Mouse (Mus musculus) bone marrow, adult 2 months (tissue): ENCODE measurements around the gene Gpank1. TPM values are rescaled to one million over a fixed set of nuclear protein-coding genes. Genes with fewer than 3 reads are reported as not detected.

Experiments
- H3K27ac ChIP-seq: fragments of 200-500 bp; 2 replicates; pipeline ENCODE4 v1.5.1; 2012; ENCODE audit warnings: low read depth, mild to moderate bottlenecking, control low read depth, inconsistent platforms, low read length; ENCODE audit not compliant: control insufficient read depth, poor library complexity, insufficient read depth
- H3K4me1 ChIP-seq: fragments of 200-500 bp; 2 replicates; pipeline ENCODE4 v1.6.1; 2011; ENCODE audit warnings: low read length; ENCODE audit not compliant: control insufficient read depth, insufficient read depth
- H3K4me3 ChIP-seq: fragments of 200-500 bp; replicated peaks from 2 replicates; pipeline ENCODE3; 2011; ENCODE audit warnings: mild to moderate bottlenecking, low read depth, low read length, control low read depth; ENCODE audit not compliant: control insufficient read depth
- CTCF ChIP-seq: fragments of 200-500 bp; IDR thresholded peaks from 2 replicates; pipeline ENCODE4 v1.5.1; 2011; ENCODE audit warnings: low read length, control low read depth; ENCODE audit not compliant: control insufficient read depth, insufficient read depth
- POLR2A ChIP-seq: fragments of 200-500 bp; IDR thresholded peaks from 2 replicates; pipeline ENCODE4 v1.6.1; 2011; ENCODE audit warnings: low read depth, mild to moderate bottlenecking, control low read depth, low read length, borderline replicate concordance; ENCODE audit not compliant: control insufficient read depth
- WGBS: fragments of 180-500 bp; shearing (Covaris S2); methylation state at CpG from one replicate; pipeline ENCODE4 v1.1.7; 2018; 5-methylcytosine and 5-hydroxymethylcytosine counted together
- polyA plus RNA-seq: library from polyadenylated mRNA; stranded (reverse); fragments of >200 nt; gene quantifications from 2 replicates; pipeline ENCODE4 v1.2.4, GENCODE M21; 2011; ENCODE audit warnings: low replicate concordance; ENCODE audit not compliant: missing spikeins, insufficient read depth, insufficient read length

Gpank1 gene
- polyA plus RNA-seq, 1 experiment = 39.0 TPM

DNA sequence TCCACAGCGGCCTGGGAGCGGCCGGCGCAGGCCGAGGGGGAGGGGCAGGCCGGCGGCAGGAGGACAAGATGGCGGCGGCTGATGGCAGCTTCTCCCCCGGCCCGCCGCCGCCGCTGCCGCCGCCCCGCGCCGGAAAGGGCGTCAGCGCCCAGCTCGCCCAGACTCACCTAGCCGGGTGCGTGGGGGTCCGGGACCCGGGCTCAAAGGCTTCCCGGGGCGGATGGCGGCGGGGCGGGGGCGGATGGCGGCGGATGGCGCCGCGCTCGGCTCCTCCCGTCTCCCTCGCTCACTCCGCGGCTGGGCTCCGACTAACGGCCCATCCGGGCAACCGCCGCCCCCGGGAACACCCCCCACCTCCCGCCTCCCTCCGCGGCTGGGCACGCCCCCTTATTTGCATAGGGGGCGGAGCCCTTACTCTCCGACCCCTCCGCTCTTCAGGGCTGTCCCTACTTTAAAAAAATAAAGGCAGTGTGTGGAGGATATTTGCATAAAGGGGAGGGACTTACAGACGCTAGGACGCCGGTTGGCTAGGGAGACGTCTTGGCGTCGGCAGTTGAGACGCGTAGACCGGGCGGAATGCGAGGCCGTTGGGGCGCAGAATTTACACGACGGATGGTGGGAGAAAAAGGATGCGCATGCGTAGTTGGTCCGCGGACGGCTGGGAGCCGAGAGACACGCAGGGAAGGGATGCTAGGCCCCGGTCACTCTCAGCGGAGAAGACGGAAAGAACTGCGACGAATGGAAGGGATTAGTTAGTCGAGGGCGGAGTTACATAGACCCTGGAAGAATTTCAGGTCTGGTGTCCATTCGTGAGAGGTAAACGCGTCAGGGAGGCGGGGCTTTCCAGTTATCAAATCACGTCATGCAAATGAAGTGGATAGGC lies 43.6 kb downstream of the Gpank1 start, which contains the start of gene Prrc2a:
Gene Prrc2a (minus strand): TSS at position 330 of the 883 bp plus-strand sequence.
- WGBS = under 1% methylated on average over 81 of the region's 89 CpGs
- TF ChIP-seq CTCF (peak; percentile 7; the same call in 1 of the 2 replicates), POLR2A (peak; percentile 77; the same call in 1 of the 2 replicates)
- Histone ChIP-seq H3K27ac (peak within 1 kb of the TSS; percentile 96), H3K4me1 (peaks cover 4% of the 10 kb centered on the region; the same call in 1 of the 2 replicates), H3K4me3 (peak within 1 kb of the TSS; percentile 81)

- TF ChIP-seq CTCF (no peak), POLR2A (no peak)
- Histone ChIP-seq H3K27ac (peak overlapping the region; percentile 96), H3K4me3 (peak overlapping the region; percentile 81), H3K4me1 (peaks cover 4% of the 10 kb centered on the region; the same call in 1 of the 2 replicates)
- WGBS = 21% methylated on average over 12 of the region's 12 CpGs
Measured at GRCm38 (mm10) chr17:35165451-35166155, 44.3 kb downstream of the Gpank1 start.

DNA sequence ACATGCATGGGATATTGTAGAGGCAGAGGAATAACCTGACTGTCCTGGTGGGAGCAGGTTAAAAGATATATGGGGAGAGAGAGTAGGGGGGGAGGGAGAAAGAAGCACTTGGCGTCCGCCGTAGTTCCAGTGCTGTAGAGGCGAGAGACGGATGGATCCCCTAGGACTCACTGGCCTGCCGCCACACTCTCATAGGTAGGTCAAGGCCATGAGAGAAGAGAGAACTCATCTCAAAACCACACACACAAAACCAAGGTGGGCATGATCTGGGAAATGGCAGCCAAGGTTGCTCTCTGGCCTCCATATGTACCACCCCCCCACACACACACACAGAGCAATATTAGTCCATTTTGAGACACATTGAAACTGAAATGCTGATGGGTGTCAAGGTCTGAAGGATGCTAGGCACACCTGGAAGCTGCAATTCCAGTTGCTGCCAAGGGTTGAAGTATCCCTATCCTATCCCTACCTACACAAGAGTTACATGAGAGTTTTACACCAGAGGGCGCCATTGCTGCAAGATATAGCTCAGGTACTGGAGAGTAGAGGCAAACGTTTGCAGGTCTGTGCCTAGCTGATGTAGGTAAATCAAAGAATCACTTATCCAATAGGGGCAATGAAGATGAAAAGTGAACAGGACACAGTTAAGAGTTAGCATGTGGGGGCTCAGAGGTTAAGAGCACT lies 45.2 kb downstream of the Gpank1 start:
- Histone ChIP-seq H3K27ac (no peak overlapping the region), H3K4me3 (no peak overlapping the region), H3K4me1 (peaks cover 4% of the 10 kb centered on the region; the same call in 1 of the 2 replicates)

GRCm38 (mm10) chr17:35167794-35168193 lies 46.5 kb downstream of the Gpank1 start:
- peaks cover 5% of the 10 kb centered on the region for H3K4me1 ChIP-seq
- WGBS = 73% methylated on average over 7 of the region's 7 CpGs
- TF ChIP-seq CTCF = no peak
- no peak for TF ChIP-seq POLR2A
- no peak overlapping the region for H3K27ac ChIP-seq
- no peak overlapping the region for H3K4me3 ChIP-seq

More for the DNA sequence above, 45.2 kb downstream of the Gpank1 start:
- TF ChIP-seq CTCF (peak; percentile 43; the same call in 1 of the 2 replicates), POLR2A (no peak)
- 70% methylated on average over 8 of the region's 8 CpGs for WGBS

GRCm38 (mm10) chr17:35168541-35169207 lies 47.4 kb downstream of the Gpank1 start:
- WGBS = 15% methylated on average over 4 of the region's 4 CpGs
- TF ChIP-seq POLR2A (no peak), CTCF (no peak)
- Histone ChIP-seq H3K4me3 (no peak overlapping the region), H3K27ac (no peak overlapping the region), H3K4me1 (peaks cover 5% of the 10 kb centered on the region)

DNA sequence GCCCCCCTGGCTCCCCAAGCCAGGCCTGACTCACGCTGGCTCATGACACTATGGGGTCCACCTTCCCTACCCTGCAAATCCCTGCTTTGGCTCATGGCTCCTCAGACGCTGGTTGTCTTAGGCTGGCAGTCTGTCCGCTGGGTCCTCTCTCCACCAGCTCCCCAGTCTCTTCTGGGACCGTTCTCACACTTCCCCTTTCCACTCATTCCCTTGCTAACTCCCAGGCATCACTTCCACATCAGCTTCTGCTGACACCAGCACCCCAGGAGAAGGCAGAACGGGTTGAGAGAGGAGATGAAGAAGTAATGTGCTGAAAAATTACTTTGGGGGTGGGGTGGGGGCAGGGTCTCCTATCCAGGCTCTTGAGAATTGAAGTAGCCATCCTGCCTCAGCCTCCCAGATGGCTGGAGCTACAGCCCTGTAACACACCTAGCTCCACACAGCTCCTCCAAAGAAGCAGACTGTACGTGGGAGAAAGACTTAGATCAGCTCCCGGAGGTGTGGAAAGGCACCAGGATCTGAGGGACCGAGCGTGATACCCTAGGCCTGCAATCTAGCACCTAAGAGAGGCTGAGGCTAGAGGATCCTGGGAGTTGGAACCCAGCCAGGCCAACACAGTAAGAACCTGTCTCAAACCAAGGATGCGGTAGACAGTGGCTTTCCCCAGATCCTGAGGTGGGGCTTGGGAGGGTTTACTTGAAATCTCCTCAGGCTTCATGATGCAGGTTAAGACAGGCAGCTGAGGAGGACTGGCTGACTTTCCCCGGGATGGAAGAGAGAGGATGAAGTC lies 51.4 kb downstream of the Gpank1 start:
- no peak for TF ChIP-seq POLR2A
- TF ChIP-seq CTCF = no peak
- Histone ChIP-seq H3K4me3 (no peak overlapping the region), H3K27ac (peak overlapping the region; percentile 72), H3K4me1 (peaks cover 4% of the 10 kb centered on the region)
- 47% methylated on average over 11 of the region's 11 CpGs for WGBS

DNA sequence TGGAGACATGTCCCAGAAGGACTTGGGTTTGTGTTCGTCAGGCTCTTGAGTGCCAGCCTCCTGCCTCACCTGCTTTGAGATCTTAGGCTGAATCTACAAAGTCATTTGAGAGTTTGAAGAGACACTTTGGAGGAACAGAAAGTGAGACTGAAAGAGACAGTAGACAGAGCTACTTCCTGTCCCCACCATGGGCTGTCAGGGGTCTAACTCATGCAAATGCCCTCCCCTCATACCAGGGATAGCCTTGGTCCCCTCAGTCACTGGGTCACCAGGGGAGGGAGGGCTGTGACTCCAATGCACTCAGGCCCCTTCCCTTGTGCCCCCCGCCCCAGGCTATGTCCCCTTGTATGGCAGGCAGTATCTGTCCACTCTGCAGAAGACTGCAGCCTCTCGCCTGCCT lies 52.1 kb downstream of the Gpank1 start:
- Histone ChIP-seq H3K4me1 (peaks cover 4% of the 10 kb centered on the region), H3K4me3 (no peak overlapping the region), H3K27ac (peak overlapping the region; percentile 72)
- WGBS = 56% methylated on average over 3 of the region's 3 CpGs
- no peak for TF ChIP-seq CTCF
- TF ChIP-seq POLR2A = no peak

Other genes starting within 250 kb of the Gpank1 start
- gene Zbtb12, start 242.0 kb upstream of the Gpank1 start, polyA plus RNA-seq = 2.8 and 5.7 TPM in 2 replicates
- 2.0 TPM in 1 of 2 replicates, not detected in the other for gene Gm20547, start 239.4 kb upstream of the Gpank1 start, polyA plus RNA-seq
- gene C2, start 223.2 kb upstream of the Gpank1 start, polyA plus RNA-seq = 3.7 and 5.9 TPM in 2 replicates
- 60.6 and 104 TPM in 2 replicates for gene Ehmt2, start 223.0 kb upstream of the Gpank1 start, polyA plus RNA-seq
- gene Slc44a4, start 207.0 kb upstream of the Gpank1 start, polyA plus RNA-seq = 1.3 TPM in 1 of 2 replicates, not detected in the other
- gene Neu1, start 190.2 kb upstream of the Gpank1 start, polyA plus RNA-seq = 18.1 and 33.6 TPM in 2 replicates
- 1.3 and 5.5 TPM in 2 replicates for gene Hspa1b, start 162.2 kb upstream of the Gpank1 start, polyA plus RNA-seq
- gene Gm20481, start 151.5 kb upstream of the Gpank1 start, polyA plus RNA-seq = not detected in 2 replicates
- 1.9 TPM in 1 of 2 replicates, not detected in the other for gene Hspa1a, start 149.3 kb upstream of the Gpank1 start, polyA plus RNA-seq
- gene Hspa1l, start 148.8 kb upstream of the Gpank1 start, polyA plus RNA-seq = not detected in 2 replicates
- gene Lsm2, start 139.6 kb upstream of the Gpank1 start, polyA plus RNA-seq = 70.0 and 84.5 TPM in 2 replicates
- gene Vars, start 120.5 kb upstream of the Gpank1 start, polyA plus RNA-seq = 117 and 158 TPM in 2 replicates
- 0.77 and 1.2 TPM in 2 replicates for gene Vwa7, start 104.9 kb upstream of the Gpank1 start, polyA plus RNA-seq
- 18.9 and 31.7 TPM in 2 replicates for gene Sapcd1, start 93.4 kb upstream of the Gpank1 start, polyA plus RNA-seq
- gene Msh5, start 74.7 kb upstream of the Gpank1 start, polyA plus RNA-seq = 12.1 and 17.2 TPM in 2 replicates
- gene Clic1, start 71.5 kb upstream of the Gpank1 start, polyA plus RNA-seq = 76.2 and 141 TPM in 2 replicates
- 12.5 and 15.2 TPM in 2 replicates for gene Ddah2, start 62.4 kb upstream of the Gpank1 start, polyA plus RNA-seq
- 1.6 and 1.7 TPM in 2 replicates for gene Ly6g6c, start 56.1 kb upstream of the Gpank1 start, polyA plus RNA-seq
- 16.5 and 35.6 TPM in 2 replicates for gene Mpig6b, start 55.3 kb upstream of the Gpank1 start, polyA plus RNA-seq
- 1.3 TPM in 1 of 2 replicates, not detected in the other for gene Ly6g6e, start 44.6 kb upstream of the Gpank1 start, polyA plus RNA-seq
- gene Ly6g6d, start 43.4 kb upstream of the Gpank1 start, polyA plus RNA-seq = 9.2 and 26.2 TPM in 2 replicates
- 14.3 and 53.1 TPM in 2 replicates for gene Ly6g6f, start 35.8 kb upstream of the Gpank1 start, polyA plus RNA-seq
- 48.7 and 73.1 TPM in 2 replicates for gene Abhd16a, start 32.2 kb upstream of the Gpank1 start, polyA plus RNA-seq
- not detected in 2 replicates for gene Ly6g5c, start 13.2 kb upstream of the Gpank1 start, polyA plus RNA-seq
- gene Ly6g5b, start 6.0 kb upstream of the Gpank1 start, polyA plus RNA-seq = 3.4 and 4.7 TPM in 2 replicates
- gene Csnk2b, start 598 bp downstream of the Gpank1 start, polyA plus RNA-seq = 155 and 166 TPM in 2 replicates
- gene D17H6S53E, start 4.9 kb downstream of the Gpank1 start, polyA plus RNA-seq = 6.8 and 20.2 TPM in 2 replicates
- 6.0 TPM in 1 of 2 replicates, not detected in the other for gene Apom, start 10.6 kb downstream of the Gpank1 start, polyA plus RNA-seq
- gene Bag6, start 13.7 kb downstream of the Gpank1 start, polyA plus RNA-seq = 104 and 195 TPM in 2 replicates
- gene Prrc2a, start 43.4 kb downstream of the Gpank1 start, polyA plus RNA-seq = 208 and 214 TPM in 2 replicates
- 48.9 and 51.7 TPM in 2 replicates for gene Aif1, start 54.6 kb downstream of the Gpank1 start, polyA plus RNA-seq
- gene Lst1, start 67.0 kb downstream of the Gpank1 start, polyA plus RNA-seq = 50.4 and 139 TPM in 2 replicates
- 38.6 and 66.2 TPM in 2 replicates for gene Ltb, start 73.0 kb downstream of the Gpank1 start, polyA plus RNA-seq
- 3.2 and 7.4 TPM in 2 replicates for gene Tnf, start 80.6 kb downstream of the Gpank1 start, polyA plus RNA-seq
- gene Lta, start 83.9 kb downstream of the Gpank1 start, polyA plus RNA-seq = 3.5 and 4.4 TPM in 2 replicates
- gene Gm16181, start 99.4 kb downstream of the Gpank1 start, polyA plus RNA-seq = not detected in 2 replicates
- 4.1 and 9.9 TPM in 2 replicates for gene Atp6v1g2, start 112.2 kb downstream of the Gpank1 start, polyA plus RNA-seq
- gene Nfkbil1, start 114.3 kb downstream of the Gpank1 start, polyA plus RNA-seq = 9.9 and 24.9 TPM in 2 replicates
- gene Ddx39b, start 120.3 kb downstream of the Gpank1 start, polyA plus RNA-seq = 275 and 374 TPM in 2 replicates
- gene H2-D1, start 141.3 kb downstream of the Gpank1 start, polyA plus RNA-seq = 399 and 727 TPM in 2 replicates
- gene H2-Q1, start 198.9 kb downstream of the Gpank1 start, polyA plus RNA-seq = not detected in 2 replicates
- not detected in 2 replicates for gene H2-Q2, start 220.8 kb downstream of the Gpank1 start, polyA plus RNA-seq